16 mouse cellular contexts compared by ENCODE assay signal in the genomic region with DNA sequence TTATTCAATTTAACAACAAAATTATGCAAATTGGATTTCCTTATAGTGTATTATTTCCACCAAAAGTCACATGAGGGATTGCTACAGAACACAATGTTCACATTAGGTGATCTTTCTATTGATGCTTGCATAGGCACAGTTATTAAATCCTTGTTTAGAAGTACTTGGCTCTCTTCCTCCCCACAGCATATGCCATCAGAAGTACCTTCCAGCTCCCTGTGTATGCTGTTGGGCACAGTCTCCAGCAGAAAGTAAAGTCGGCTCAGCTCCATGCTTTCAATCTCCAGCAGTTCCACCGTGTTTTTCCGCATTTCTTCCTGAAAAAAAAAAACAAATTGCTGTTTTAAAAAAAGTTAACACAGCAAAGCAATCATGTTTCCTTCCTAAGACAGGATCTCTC. TPM values are rescaled to one million over a fixed set of nuclear protein-coding genes. Genes with fewer than 3 reads are reported as not detected.
"Had no signal": no experiment of that assay in that cellular context is flagged by ENCODE, and none has a peak within 500 bp of the region (broad histone marks: within the 10 kb centered on the region; RNA-seq: fewer than 3 reads in every experiment).

No protein-coding gene starts in this region.

- H3K27ac ChIP-seq: kidney, postnatal 0 days; layer of hippocampus, adult 2 months; limb, embryonic 13.5 days; liver, embryonic 14.5 days; midbrain, embryonic 15.5 days; neural tube, embryonic 13.5 days had no signal

- H3K4me1 ChIP-seq: limb, embryonic 13.5 days; midbrain, embryonic 15.5 days; neural tube, embryonic 13.5 days had no signal

- H3K9ac ChIP-seq: limb, embryonic 13.5 days; liver, embryonic 14.5 days; midbrain, embryonic 15.5 days; neural tube, embryonic 13.5 days had no signal

- ATAC-seq: midbrain, embryonic 15.5 days had no signal

- H3K4me3 ChIP-seq: layer of hippocampus, adult 2 months; limb, embryonic 13.5 days; midbrain, embryonic 15.5 days; neural tube, embryonic 13.5 days had no signal

- DNase-seq: kidney, adult 9 months; kidney, postnatal 36 days; left cerebral cortex, postnatal 4 days; lung, adult 18-20 months; right cerebral cortex, postnatal 14 days; thymus, postnatal 14 days had no signal

- H3K27me3 ChIP-seq: limb, embryonic 13.5 days; midbrain, embryonic 15.5 days; neural tube, embryonic 13.5 days had no signal

- H3K4me2 ChIP-seq: limb, embryonic 13.5 days; midbrain, embryonic 15.5 days; neural tube, embryonic 13.5 days had no signal

- H3K9me3 ChIP-seq: limb, embryonic 13.5 days; midbrain, embryonic 15.5 days; neural tube, embryonic 13.5 days had no signal

- H3K36me3 ChIP-seq: limb, embryonic 13.5 days; midbrain, embryonic 15.5 days; neural tube, embryonic 13.5 days had no signal

RNA-seq across cellular contexts. Expression of gene Ccdc175, which starts 6.5 kb away (rescaled TPM):
- polyA plus RNA-seq: limb, embryonic 13.5 days; liver, adult 2 months; liver, embryonic 14.5 days; lung, embryonic 16.5 days; midbrain, embryonic 15.5 days; neural tube, embryonic 13.5 days; spleen, adult 2 months; stomach, embryonic 16.5 days had no signal
